Mouse (Mus musculus) granulocyte monocyte progenitor cell, adult 5-6 weeks (primary cell): Measurements from ENCODE around the gene Dpagt1. TPM values are rescaled to one million over a fixed set of nuclear protein-coding genes. Genes with fewer than 3 reads are reported as not detected.
"Not testable (repeated sequence)": the region's sequence is repeated elsewhere in the genome, so short reads cannot be mapped to it uniquely, and the experiment has no call there.

Experiments used
- ATAC-seq: replicated peaks from 2 replicates; pipeline ENCODE4 v1.8.0; 2016; ENCODE audit warnings: mild to moderate bottlenecking, moderate TSS enrichment, inconsistent platforms; ENCODE audit not compliant: poor library complexity, severe bottlenecking
- total RNA-seq, 2 experiments: library from RNA; stranded (forward) in 1 of 2; stranded (reverse) in 1 of 2; fragments of 200-712, 200-1000 nt in 1 of 2; fragments of >200 nt in 1 of 2; fragmentation: Nextera tagmentation in 1 of 2; gene quantifications; 2 replicates each; pipeline ENCODE4 v1.2.3; 2014 to 2017

The Dpagt1 gene
- total RNA-seq, 2 experiments from 2014 or later = 26.4 to 41.0 TPM

- no peak for ATAC-seq
Observed at GRCm38 (mm10) chr9:44317452-44317851, 8.4 kb upstream of the Dpagt1 start.

- ATAC-seq = no peak
Observed at GRCm38 (mm10) chr9:44318076-44318825, 7.6 kb upstream of the Dpagt1 start.

- ATAC-seq = no peak
Observed at GRCm38 (mm10) chr9:44318826-44319095, 7.1 kb upstream of the Dpagt1 start.

- ATAC-seq = 0 out of 2 replicates have a peak, but pooled peaks have one; percentile 3
Observed at GRCm38 (mm10) chr9:44319105-44319886, 6.5 kb upstream of the Dpagt1 start.

- peak; percentile 85 for ATAC-seq
Observed at GRCm38 (mm10) chr9:44319887-44320798, 5.7 kb upstream of the Dpagt1 start, which contains the start of gene C2cd2l. Gene C2cd2l, minus strand, starts transcription at chr9:44320285.

- 0 out of 2 replicates have a peak, but pooled peaks have one; percentile 26 for ATAC-seq
Observed at GRCm38 (mm10) chr9:44320799-44321133, 5.1 kb upstream of the Dpagt1 start.

- ATAC-seq = not testable (repeated sequence)
Observed at GRCm38 (mm10) chr9:44323656-44324055, 2.2 kb upstream of the Dpagt1 start.

GRCm38 (mm10) chr9:44324147-44324546 lies 1.7 kb upstream of the Dpagt1 start:
- no peak for ATAC-seq

GRCm38 (mm10) chr9:44325032-44325767 lies 619 bp upstream of the Dpagt1 start:
- not testable (repeated sequence) for ATAC-seq

- ATAC-seq = peak; percentile 80
Observed at GRCm38 (mm10) chr9:44326371-44327063, 698 bp downstream of the Dpagt1 start.

- peak; percentile 8; the same call in 1 of the 2 replicates for ATAC-seq
Observed at GRCm38 (mm10) chr9:44327064-44327711, 1.4 kb downstream of the Dpagt1 start.

GRCm38 (mm10) chr9:44327926-44328325 lies 2.1 kb downstream of the Dpagt1 start:
- no peak for ATAC-seq

GRCm38 (mm10) chr9:44330736-44331135 lies 4.9 kb downstream of the Dpagt1 start:
- no peak for ATAC-seq

GRCm38 (mm10) chr9:44332918-44333638 lies 7.3 kb downstream of the Dpagt1 start:
- ATAC-seq = no peak

- ATAC-seq = peak; percentile 87
Observed at GRCm38 (mm10) chr9:44334396-44335330, 8.8 kb downstream of the Dpagt1 start, which contains the start of gene H2afx. Gene H2afx, plus strand, starts transcription at chr9:44334694.

- peak; percentile 1; the same call in 1 of the 2 replicates for ATAC-seq
Observed at GRCm38 (mm10) chr9:44335331-44336092, 9.7 kb downstream of the Dpagt1 start.
